Mouse (Mus musculus): Measurements from ENCODE around the gene Cacnb1. TPM values are rescaled to one million over a fixed set of nuclear protein-coding genes. Genes with fewer than 3 reads are reported as not detected.

Gene Cacnb1
- polyA plus RNA-seq, 1 experiment from 2014 or later: 9.0 TPM

- Histone ChIP-seq H3K9ac (ENCODE audit: low read depth, low read length) (no peak overlapping the region), H3K4me1 (replicated peaks; ENCODE audit: insufficient read depth, low read length) (0 out of 2 replicates have a peak, but pooled peaks cover 8% of the 10 kb centered on the region), H3K4me2 (ENCODE audit: low read length) (no peak overlapping the region), H3K36me3 (ENCODE audit: insufficient read depth, low read length) (no peaks in the 10 kb centered on the region), H3K4me3 (replicated peaks; ENCODE audit: low read depth, low read length) (no peak overlapping the region), H3K27me3 (ENCODE audit: insufficient read depth, low read length) (no peaks in the 10 kb centered on the region), H3K9me3 (replicated peaks; ENCODE audit: low read length) (no peaks in the 10 kb centered on the region), H3K27ac (no peak overlapping the region)
- TF ChIP-seq CTCF (IDR thresholded peaks at IDR 0.05; ENCODE audit: low read depth): peak; percentile 71
- 81% methylated on average over 1 of the region's 1 CpGs for WGBS
- no peak for DNase-seq (ENCODE audit: low spot score)
- no peak for ATAC-seq (replicated peaks; ENCODE audit: low FRiP score, low read depth)
These were observed 61.9 kb downstream of the Cacnb1 start for GRCm38 (mm10) chr11:97960907-97961306.

DNA sequence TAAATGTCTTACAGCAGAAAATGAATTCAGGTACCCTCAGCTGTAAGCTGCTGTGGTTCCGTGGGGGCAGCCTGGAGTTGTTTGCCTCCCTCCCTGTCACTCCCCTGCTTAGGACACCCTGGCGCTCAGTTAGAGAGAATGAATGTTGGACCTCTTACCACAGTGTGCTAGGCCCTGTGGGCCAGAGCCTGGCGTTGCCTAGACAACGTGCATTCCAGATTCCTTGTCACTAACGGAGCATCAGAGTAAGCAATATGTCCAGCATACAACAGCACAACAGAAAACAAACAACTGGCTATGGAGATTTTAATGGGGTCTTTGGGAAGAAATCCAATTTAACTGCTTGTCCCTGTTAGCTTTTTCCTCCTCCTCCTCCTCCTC is 63.5 kb downstream of the Cacnb1 start:
- H3K27me3 ChIP-seq (ENCODE audit: insufficient read depth, low read length): no peaks in the 10 kb centered on the region
- H3K4me1 ChIP-seq (replicated peaks; ENCODE audit: insufficient read depth, low read length): 0 out of 2 replicates have a peak, but pooled peaks cover 8% of the 10 kb centered on the region
- H3K4me2 ChIP-seq (ENCODE audit: low read length): no peak overlapping the region
- WGBS: 39% methylated on average over 5 of the region's 5 CpGs
- no peaks in the 10 kb centered on the region for H3K36me3 ChIP-seq (ENCODE audit: insufficient read depth, low read length)
- ATAC-seq (replicated peaks; ENCODE audit: low FRiP score, low read depth) (no peak), DNase-seq (ENCODE audit: low spot score) (peak; percentile 33)
- H3K27ac ChIP-seq: no peak overlapping the region
- peak overlapping the region; percentile 27; the same call in 1 of the 2 replicates for H3K9ac ChIP-seq (ENCODE audit: low read depth, low read length)
- H3K9me3 ChIP-seq (replicated peaks; ENCODE audit: low read length): no peaks in the 10 kb centered on the region
- no peak for TF ChIP-seq CTCF (IDR thresholded peaks at IDR 0.05; ENCODE audit: low read depth)
- no peak overlapping the region for H3K4me3 ChIP-seq (replicated peaks; ENCODE audit: low read depth, low read length)

GRCm38 (mm10) chr11:97958641-97959299 is 64.1 kb downstream of the Cacnb1 start:
- ATAC-seq (replicated peaks; ENCODE audit: low FRiP score, low read depth): no peak
- TF ChIP-seq CTCF (IDR thresholded peaks at IDR 0.05; ENCODE audit: low read depth): no peak
- no peak overlapping the region for H3K27ac ChIP-seq

GRCm38 (mm10) chr11:97956905-97957560 is 65.8 kb downstream of the Cacnb1 start:
- H3K4me3 ChIP-seq (replicated peaks; ENCODE audit: low read depth, low read length): no peak overlapping the region
- no peaks in the 10 kb centered on the region for H3K36me3 ChIP-seq (ENCODE audit: insufficient read depth, low read length)
- 0 out of 2 replicates have a peak, but pooled peaks cover 8% of the 10 kb centered on the region for H3K4me1 ChIP-seq (replicated peaks; ENCODE audit: insufficient read depth, low read length)
- ATAC-seq (replicated peaks; ENCODE audit: low FRiP score, low read depth) (peak; percentile 60), DNase-seq (ENCODE audit: low spot score) (peak; percentile 44)
- H3K27me3 ChIP-seq (ENCODE audit: insufficient read depth, low read length): no peaks in the 10 kb centered on the region
- TF ChIP-seq CTCF (IDR thresholded peaks at IDR 0.05; ENCODE audit: low read depth): no peak
- WGBS: 35% methylated on average over 6 of the region's 6 CpGs
- no peak overlapping the region for H3K9ac ChIP-seq (ENCODE audit: low read depth, low read length)
- no peak overlapping the region for H3K27ac ChIP-seq
- H3K9me3 ChIP-seq (replicated peaks; ENCODE audit: low read length): no peaks in the 10 kb centered on the region
- H3K4me2 ChIP-seq (ENCODE audit: low read length): no peak overlapping the region

More at GRCm38 (mm10) chr11:97958641-97959299, 64.1 kb downstream of the Cacnb1 start:
- no peaks in the 10 kb centered on the region for H3K27me3 ChIP-seq (ENCODE audit: insufficient read depth, low read length)
- H3K9me3 ChIP-seq (replicated peaks; ENCODE audit: low read length): no peaks in the 10 kb centered on the region
- H3K4me3 ChIP-seq (replicated peaks; ENCODE audit: low read depth, low read length): no peak overlapping the region
- WGBS: 68% methylated on average over 7 of the region's 7 CpGs
- H3K4me1 ChIP-seq (replicated peaks; ENCODE audit: insufficient read depth, low read length): 0 out of 2 replicates have a peak, but pooled peaks cover 8% of the 10 kb centered on the region
- H3K36me3 ChIP-seq (ENCODE audit: insufficient read depth, low read length): no peaks in the 10 kb centered on the region
- no peak for DNase-seq (ENCODE audit: low spot score)
- H3K4me2 ChIP-seq (ENCODE audit: low read length): no peak overlapping the region
- H3K9ac ChIP-seq (ENCODE audit: low read depth, low read length): peak overlapping the region; percentile 27; the same call in 1 of the 2 replicates

DNA sequence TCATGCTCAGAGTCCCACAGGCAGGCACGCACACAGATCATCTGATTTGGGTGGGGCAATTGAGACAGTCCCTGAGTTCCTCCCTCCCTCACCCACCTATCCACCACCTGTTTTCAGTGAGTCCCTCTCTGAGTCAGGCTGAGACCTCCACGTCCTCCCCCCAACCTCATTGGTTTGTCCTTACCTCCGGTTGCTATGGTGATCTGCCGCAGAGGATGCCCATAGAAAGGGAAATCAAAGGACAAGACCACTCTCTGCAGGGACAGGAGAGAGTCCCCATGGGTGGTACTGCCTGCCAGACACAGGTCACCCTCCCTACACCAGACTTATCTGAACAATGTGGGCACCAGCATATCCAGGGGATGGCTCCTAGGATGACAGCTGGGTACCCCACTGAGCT is 66.9 kb downstream of the Cacnb1 start:
- Histone ChIP-seq H3K4me1 (replicated peaks; ENCODE audit: insufficient read depth, low read length) (0 out of 2 replicates have a peak, but pooled peaks cover 8% of the 10 kb centered on the region), H3K4me2 (ENCODE audit: low read length) (no peak overlapping the region), H3K9ac (ENCODE audit: low read depth, low read length) (no peak overlapping the region), H3K27me3 (ENCODE audit: insufficient read depth, low read length) (no peaks in the 10 kb centered on the region), H3K4me3 (replicated peaks; ENCODE audit: low read depth, low read length) (no peak overlapping the region), H3K27ac (no peak overlapping the region), H3K9me3 (replicated peaks; ENCODE audit: low read length) (no peaks in the 10 kb centered on the region), H3K36me3 (ENCODE audit: insufficient read depth, low read length) (no peaks in the 10 kb centered on the region)
- no peak for DNase-seq (ENCODE audit: low spot score)
- no peak for TF ChIP-seq CTCF (IDR thresholded peaks at IDR 0.05; ENCODE audit: low read depth)
- no peak for ATAC-seq (replicated peaks; ENCODE audit: low FRiP score, low read depth)
- WGBS: 75% methylated on average over 4 of the region's 4 CpGs

DNA sequence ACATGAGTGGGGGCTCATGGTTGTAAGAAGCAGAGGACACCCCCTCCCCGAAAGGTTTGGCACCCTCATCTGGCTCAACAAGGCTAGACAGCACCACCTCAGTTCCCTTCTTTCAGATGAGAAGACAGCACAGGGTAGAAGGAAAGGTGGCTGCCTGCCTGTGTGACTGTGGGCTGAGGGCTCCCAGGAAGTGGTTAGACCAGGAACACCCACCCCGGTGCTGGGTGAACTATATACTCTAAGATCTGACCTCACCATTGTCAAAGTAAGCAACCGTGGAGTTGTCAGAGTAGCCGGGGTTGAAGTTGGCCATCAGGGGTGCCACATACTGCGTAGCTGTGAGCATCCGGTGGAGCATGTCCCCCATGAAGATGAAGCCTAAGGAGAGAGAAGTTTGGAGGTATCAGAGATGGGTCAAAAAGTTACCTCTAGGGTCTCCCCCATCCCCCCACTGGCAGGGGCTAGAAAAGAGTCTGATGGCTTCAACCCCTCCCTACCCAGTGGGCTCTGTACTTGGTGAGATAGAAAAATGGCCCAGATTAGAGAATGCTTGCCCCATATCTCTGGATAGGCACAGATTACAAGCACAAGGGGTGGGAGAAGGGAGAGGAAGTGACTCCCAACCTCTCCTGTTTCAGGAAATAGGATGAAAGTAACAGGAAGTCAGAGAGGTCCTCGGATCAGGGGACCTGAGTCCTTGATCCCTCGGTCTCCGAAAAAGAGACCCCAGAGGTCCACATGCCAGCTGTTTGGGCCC is 67.5 kb downstream of the Cacnb1 start:
- H3K4me3 ChIP-seq (replicated peaks; ENCODE audit: low read depth, low read length): no peak overlapping the region
- no peak for ATAC-seq (replicated peaks; ENCODE audit: low FRiP score, low read depth)
- TF ChIP-seq CTCF (IDR thresholded peaks at IDR 0.05; ENCODE audit: low read depth): no peak
- no peak overlapping the region for H3K27ac ChIP-seq
- no peak overlapping the region for H3K9ac ChIP-seq (ENCODE audit: low read depth, low read length)
- H3K27me3 ChIP-seq (ENCODE audit: insufficient read depth, low read length): no peaks in the 10 kb centered on the region
- no peak overlapping the region for H3K4me2 ChIP-seq (ENCODE audit: low read length)
- WGBS: 77% methylated on average over 9 of the region's 9 CpGs
- no peaks in the 10 kb centered on the region for H3K36me3 ChIP-seq (ENCODE audit: insufficient read depth, low read length)
- H3K4me1 ChIP-seq (replicated peaks; ENCODE audit: insufficient read depth, low read length): 0 out of 2 replicates have a peak, but pooled peaks cover 8% of the 10 kb centered on the region
- DNase-seq (ENCODE audit: low spot score): no peak
- H3K9me3 ChIP-seq (replicated peaks; ENCODE audit: low read length): no peaks in the 10 kb centered on the region
